Mouse (Mus musculus): Measurements from ENCODE around the gene Aldh1l1. TPM values are rescaled to one million over a fixed set of nuclear protein-coding genes. Genes with fewer than 3 reads are reported as not detected.

The Aldh1l1 gene
- total and polyA plus RNA-seq, 3 experiments = 0.11 to 0.13 TPM; not detected in 1

- no peak for DNase-seq (ENCODE audit: extremely low read depth)
- Histone ChIP-seq H3K27me3 (replicated peaks) (peaks cover 82% of the 10 kb centered on the region), H3K9me3 (replicated peaks; ENCODE audit: low read length) (no peaks in the 10 kb centered on the region), H3K4me1 (ENCODE audit: control insufficient read depth in 1 of 2, insufficient read depth in 2 of 2) (no peaks in the 10 kb centered on the region), H3K4me3 (replicated peaks in 1 of 3; ENCODE audit: low read depth in 2 of 3, low read length in 2 of 3, poor library complexity in 1 of 3) (no peak overlapping the region), H3K9ac (ENCODE audit: insufficient read depth, low read depth) (no peak overlapping the region), H3K27ac (ENCODE audit: insufficient read depth, low read depth) (no peak overlapping the region), H3K36me3 (replicated peaks in 1 of 2; ENCODE audit: control insufficient read depth in 1 of 2, insufficient read depth in 1 of 2, low read length in 1 of 2) (no peaks in the 10 kb centered on the region), H3K79me2 (replicated peaks; ENCODE audit: control insufficient read depth, extremely low read depth, insufficient read depth, poor library complexity, severe bottlenecking) (no peaks in the 10 kb centered on the region), H3K4me2 (ENCODE audit: insufficient read depth, low read depth, poor library complexity, severe bottlenecking) (no peak overlapping the region)
- dilution Hi-C loops (cut with MboI; ENCODE audit: extremely low pct_ligation_motif_present, extremely low pct_unique_long_range_greater_than_20kb, low sequenced_read_pairs) (no loop called here), in situ Hi-C loops (cut with MboI; ENCODE audit: low pct_ligation_motif_present, low pct_unique_long_range_greater_than_20kb, low sequenced_read_pairs) (no loop called here)
- no peak for TF ChIP-seq NRF1 (IDR thresholded peaks at IDR 0.05; ENCODE audit: low read depth, low read length)
- no peak for TF ChIP-seq POLR2AphosphoS2 (IDR thresholded peaks at IDR 0.05; ENCODE audit: low read depth, low read length)
- TF ChIP-seq BHLHE40 (IDR thresholded peaks at IDR 0.05; ENCODE audit: low read depth, low read length) = no peak
- TF ChIP-seq POLR2A (IDR thresholded peaks at IDR 0.05; ENCODE audit: low read depth, low read length) = no peak
- TF ChIP-seq ZKSCAN1 (IDR thresholded peaks at IDR 0.05; ENCODE audit: borderline replicate concordance, low read depth, low read length) = no peak
- no peak for TF ChIP-seq E2F4 (IDR thresholded peaks at IDR 0.05; ENCODE audit: insufficient replicate concordance, low read depth, low read length)
- TF ChIP-seq USF2 (conservative IDR thresholded peaks at IDR 0.05; ENCODE audit: low read depth, low read length) = no peak
- TF ChIP-seq MAZ (IDR thresholded peaks at IDR 0.05; ENCODE audit: low read depth, low read length) = no peak
- no peak for TF ChIP-seq SMC3 (IDR thresholded peaks at IDR 0.05; ENCODE audit: low read depth, low read length)
- no peak for TF ChIP-seq JUN (IDR thresholded peaks at IDR 0.05; ENCODE audit: insufficient read depth, low read depth, low read length)
- TF ChIP-seq UBTF (IDR thresholded peaks at IDR 0.05; ENCODE audit: low read depth, low read length) = no peak
- no peak for TF ChIP-seq MAFK (IDR thresholded peaks at IDR 0.05; ENCODE audit: insufficient replicate concordance, low read length)
- TF ChIP-seq SIN3A (IDR thresholded peaks at IDR 0.05; ENCODE audit: low read length) = no peak
- no peak for TF ChIP-seq RAD21 (IDR thresholded peaks at IDR 0.05; ENCODE audit: low read depth, low read length)
- no peak for TF ChIP-seq ELF1 (IDR thresholded peaks at IDR 0.05; ENCODE audit: low read depth, low read length)
- no peak for TF ChIP-seq MEF2A (IDR thresholded peaks at IDR 0.05; ENCODE audit: borderline replicate concordance, low read depth, low read length)
Measured at GRCm38 (mm10) chr6:90494566-90494965, 8.3 kb downstream of the Aldh1l1 start.

- no peak for TF ChIP-seq MXI1 (IDR thresholded peaks at IDR 0.05; ENCODE audit: low read depth, low read length)
- no peak for TF ChIP-seq PAX5 (IDR thresholded peaks at IDR 0.05; ENCODE audit: low read length)
- no peak for TF ChIP-seq JUND (conservative IDR thresholded peaks at IDR 0.05; ENCODE audit: low read depth, low read length)
- TF ChIP-seq IRF4 (IDR thresholded peaks at IDR 0.05; ENCODE audit: low read depth, low read length) = no peak
- TF ChIP-seq NRF1 (IDR thresholded peaks at IDR 0.05; ENCODE audit: low read depth, low read length) = no peak
- in situ Hi-C loops (cut with MboI; ENCODE audit: low pct_ligation_motif_present, low pct_unique_long_range_greater_than_20kb, low sequenced_read_pairs) (no loop called here), dilution Hi-C loops (cut with MboI; ENCODE audit: extremely low pct_ligation_motif_present, extremely low pct_unique_long_range_greater_than_20kb, low sequenced_read_pairs) (no loop called here)
- Histone ChIP-seq H3K4me1 (ENCODE audit: control insufficient read depth in 1 of 2, insufficient read depth in 2 of 2) (no peaks in the 10 kb centered on the region), H3K79me2 (replicated peaks; ENCODE audit: control insufficient read depth, extremely low read depth, insufficient read depth, poor library complexity, severe bottlenecking) (no peaks in the 10 kb centered on the region), H3K27ac (ENCODE audit: insufficient read depth, low read depth) (no peak overlapping the region), H3K9ac (ENCODE audit: insufficient read depth, low read depth) (no peak overlapping the region), H3K9me3 (replicated peaks; ENCODE audit: low read length) (no peaks in the 10 kb centered on the region), H3K4me3 (replicated peaks in 1 of 3; ENCODE audit: low read depth in 2 of 3, low read length in 2 of 3, poor library complexity in 1 of 3) (no peak overlapping the region), H3K36me3 (replicated peaks in 1 of 2; ENCODE audit: control insufficient read depth in 1 of 2, insufficient read depth in 1 of 2, low read length in 1 of 2) (no peaks in the 10 kb centered on the region), H3K27me3 (replicated peaks) (peaks cover 85% of the 10 kb centered on the region), H3K4me2 (ENCODE audit: insufficient read depth, low read depth, poor library complexity, severe bottlenecking) (no peak overlapping the region)
- DNase-seq (ENCODE audit: extremely low read depth) = no peak
Measured at GRCm38 (mm10) chr6:90495282-90495912, 9.2 kb downstream of the Aldh1l1 start.

All from CH12.LX (cell line).